ENCODE assay signal across 20 mouse cellular contexts in genomic region chr6:23575102-23575501, GRCm38 (mm10).
DNase-seq lines count a peak whose midpoint lies in the region; ATAC-seq and TF ChIP-seq lines count a peak whose summit lies in the region.
"Had no signal": no experiment of that assay in that cellular context is flagged by ENCODE, and none has a peak within 500 bp of the region (broad histone marks: within the 10 kb centered on the region; RNA-seq: fewer than 3 reads in every experiment).

No protein-coding gene starts in this region.

- peaks cover 19% of the 10 kb centered on the region for H3K4me1 ChIP-seq in cerebellum, adult 2 months (ENCODE audit: control insufficient read depth, insufficient read depth, low read length)
- no peaks in the 10 kb centered on the region for H3K4me1 ChIP-seq in hindbrain, embryonic 12.5 days
- H3K4me1 ChIP-seq in hindbrain, embryonic 14.5 days (replicated peaks; ENCODE audit: control insufficient read depth, insufficient read depth, low read length), result 0 out of 2 replicates have a peak, but pooled peaks cover 5% of the 10 kb centered on the region
- H3K4me1 ChIP-seq: embryonic facial prominence, embryonic 12.5 days; limb, embryonic 12.5 days; liver, embryonic 13.5 days had no signal

- no peak for TF ChIP-seq CTCF in cerebellum, adult 2 months (IDR thresholded peaks at IDR 0.05; ENCODE audit: borderline replicate concordance, insufficient read depth, low read depth, low read length)
- no peak for TF ChIP-seq CTCF in layer of hippocampus, adult 2 months (conservative IDR thresholded peaks at IDR 0.05)

- ATAC-seq in hindbrain, embryonic 12.5 days (ENCODE audit: low FRiP score), result no peak
- ATAC-seq in hindbrain, embryonic 14.5 days (ENCODE audit: low FRiP score), result no peak
- ATAC-seq: forebrain, embryonic 14.5 days had no signal

- no peaks in the 10 kb centered on the region for H3K36me3 ChIP-seq in hindbrain, embryonic 12.5 days
- no peaks in the 10 kb centered on the region for H3K36me3 ChIP-seq in hindbrain, embryonic 14.5 days (replicated peaks; ENCODE audit: control insufficient read depth, insufficient read depth)
- H3K36me3 ChIP-seq: embryonic facial prominence, embryonic 12.5 days; G1E; limb, embryonic 12.5 days; liver, embryonic 13.5 days; midbrain, embryonic 12.5 days had no signal

- no peak overlapping the region for H3K9ac ChIP-seq in hindbrain, embryonic 12.5 days
- H3K9ac ChIP-seq in hindbrain, embryonic 14.5 days, result no peak overlapping the region
- H3K9ac ChIP-seq: embryonic facial prominence, embryonic 12.5 days; limb, embryonic 12.5 days; liver, embryonic 13.5 days; midbrain, embryonic 12.5 days had no signal

- no peak overlapping the region for H3K4me3 ChIP-seq in cerebellum, adult 2 months (replicated peaks; ENCODE audit: insufficient read depth, low read depth, low read length)
- no peak overlapping the region for H3K4me3 ChIP-seq in layer of hippocampus, adult 2 months
- no peak overlapping the region for H3K4me3 ChIP-seq in hindbrain, embryonic 12.5 days
- no peak overlapping the region for H3K4me3 ChIP-seq in hindbrain, embryonic 14.5 days (replicated peaks; ENCODE audit: low read length)
- H3K4me3 ChIP-seq: embryonic facial prominence, embryonic 12.5 days; limb, embryonic 12.5 days; liver, embryonic 13.5 days; midbrain, embryonic 12.5 days had no signal

- H3K27ac ChIP-seq in cerebellum, adult 2 months (ENCODE audit: insufficient read depth, low read length), result peak overlapping the region; percentile 41; the same call in 1 of the 2 replicates
- peak overlapping the region; percentile 32; the same call in 1 of the 2 replicates for H3K27ac ChIP-seq in layer of hippocampus, adult 2 months
- no peak overlapping the region for H3K27ac ChIP-seq in hindbrain, embryonic 12.5 days
- H3K27ac ChIP-seq in hindbrain, embryonic 14.5 days, result no peak overlapping the region
- H3K27ac ChIP-seq: embryonic facial prominence, embryonic 12.5 days; limb, embryonic 12.5 days; liver, embryonic 13.5 days; midbrain, embryonic 12.5 days had no signal

- no peaks in the 10 kb centered on the region for H3K9me3 ChIP-seq in hindbrain, embryonic 12.5 days (replicated peaks)
- no peaks in the 10 kb centered on the region for H3K9me3 ChIP-seq in hindbrain, embryonic 14.5 days (ENCODE audit: control insufficient read depth, low read length)
- H3K9me3 ChIP-seq: embryonic facial prominence, embryonic 12.5 days; G1E; limb, embryonic 12.5 days; liver, embryonic 13.5 days; midbrain, embryonic 12.5 days had no signal

- no peak overlapping the region for H3K4me2 ChIP-seq in hindbrain, embryonic 12.5 days (replicated peaks)
- no peak overlapping the region for H3K4me2 ChIP-seq in hindbrain, embryonic 14.5 days (replicated peaks)
- H3K4me2 ChIP-seq: embryonic facial prominence, embryonic 12.5 days; limb, embryonic 12.5 days; liver, embryonic 13.5 days; midbrain, embryonic 12.5 days had no signal

- WGBS in cerebellum, adult 2 months, result 30% methylated on average over 2 of the region's 2 CpGs
- WGBS in hindbrain, embryonic 12.5 days, result 97% methylated on average over 2 of the region's 2 CpGs
- 81% methylated on average over 2 of the region's 2 CpGs for WGBS in hindbrain, embryonic 14.5 days

- TF ChIP-seq POLR2A in cerebellum, adult 2 months (IDR thresholded peaks at IDR 0.05; ENCODE audit: borderline replicate concordance, insufficient read depth, low read length), result no peak

- DNase-seq in cerebellum, adult 2 months, result peak; percentile 28 to 65
- DNase-seq in cerebellum, adult 9-11 months, result no peak
- peak in 1 of 2 experiments; percentile 13 for DNase-seq in layer of hippocampus, adult 2 months (ENCODE audit: low spot score in 2 of 2)
- DNase-seq in layer of hippocampus, postnatal 14 days (ENCODE audit: low spot score in 2 of 2), result no peak
- peak; percentile 8 for DNase-seq in right cerebral cortex, adult 18-20 months
- DNase-seq in right cerebral cortex, postnatal 10 days (ENCODE audit: low spot score in 2 of 2), result no peak
- no peak for DNase-seq in hindbrain, embryonic 14.5 days (ENCODE audit: low spot score)
- DNase-seq: adrenal gland, postnatal 36 days; gastrocnemius, postnatal 25 days; kidney, adult 18-20 months; kidney, postnatal 10 days; liver, embryonic 13.5 days; spleen, adult 18-20 months; thymus, adult 18-20 months had no signal

- no peaks in the 10 kb centered on the region for H3K27me3 ChIP-seq in cerebellum, adult 2 months (ENCODE audit: control insufficient read depth, insufficient read depth, low read length)
- H3K27me3 ChIP-seq in hindbrain, embryonic 12.5 days, result no peaks in the 10 kb centered on the region
- H3K27me3 ChIP-seq in hindbrain, embryonic 14.5 days (ENCODE audit: control insufficient read depth, insufficient read depth, low read length), result no peaks in the 10 kb centered on the region
- H3K27me3 ChIP-seq: embryonic facial prominence, embryonic 12.5 days; limb, embryonic 12.5 days; liver, embryonic 13.5 days; midbrain, embryonic 12.5 days had no signal

Comparison
In these comparisons a context has a peak if more than half of its experiments do, and no peak if none do; other contexts are left out.
1. DNase-seq: peak in cerebellum, adult 2 months (2 of 2) and right cerebral cortex, adult 18-20 months (single experiment); none in cerebellum, adult 9-11 months (single experiment), layer of hippocampus, postnatal 14 days (0 of 2), right cerebral cortex, postnatal 10 days (0 of 2) and hindbrain, embryonic 14.5 days (single experiment).
2. H3K27ac ChIP-seq: peak in cerebellum, adult 2 months (single experiment) and layer of hippocampus, adult 2 months (single experiment); none in hindbrain, embryonic 12.5 days (single experiment) and hindbrain, embryonic 14.5 days (single experiment).